Mouse (Mus musculus): Measurements from ENCODE around the gene Gsdma2. TPM values are rescaled to one million over a fixed set of nuclear protein-coding genes. Genes with fewer than 3 reads are reported as not detected.
"Not testable (repeated sequence)": the region's sequence is repeated elsewhere in the genome, so short reads cannot be mapped to it uniquely, and the experiment has no call there.

Gsdma2 gene
- polyA plus RNA-seq, 1 experiment from 2014 or later: not detected

- no peak overlapping the region for H3K4me3 ChIP-seq (ENCODE audit: low read depth, low read length)
- no peak overlapping the region for H3K4me2 ChIP-seq (replicated peaks; ENCODE audit: low read depth, low read length)
- H3K27me3 ChIP-seq (ENCODE audit: control insufficient read depth, insufficient read depth, low read length): no peaks in the 10 kb centered on the region
- no peaks in the 10 kb centered on the region for H3K9me3 ChIP-seq (ENCODE audit: control insufficient read depth, low read depth, low read length)
- 79% methylated on average over 1 of the region's 1 CpGs for WGBS
- no peak overlapping the region for H3K9ac ChIP-seq (replicated peaks; ENCODE audit: low read depth, low read length)
- no peaks in the 10 kb centered on the region for H3K4me1 ChIP-seq (ENCODE audit: control insufficient read depth, insufficient read depth, low read length)
- H3K36me3 ChIP-seq (ENCODE audit: control insufficient read depth, insufficient read depth, low read length): no peaks in the 10 kb centered on the region
- no peak overlapping the region for H3K27ac ChIP-seq (ENCODE audit: low read length)
- no peak for ATAC-seq (ENCODE audit: insufficient number of reproducible peaks, insufficient read depth, low FRiP score, low read depth)
These were observed 9.1 kb upstream of the Gsdma2 start for GRCm38 (mm10) chr11:98637501-98637900.

GRCm38 (mm10) chr11:98640091-98640490 lies 6.5 kb upstream of the Gsdma2 start:
- Histone ChIP-seq H3K4me3 (ENCODE audit: low read depth, low read length) (no peak overlapping the region), H3K4me1 (ENCODE audit: control insufficient read depth, insufficient read depth, low read length) (no peaks in the 10 kb centered on the region), H3K9me3 (ENCODE audit: control insufficient read depth, low read depth, low read length) (no peaks in the 10 kb centered on the region), H3K9ac (replicated peaks; ENCODE audit: low read depth, low read length) (no peak overlapping the region), H3K27ac (ENCODE audit: low read length) (no peak overlapping the region), H3K36me3 (ENCODE audit: control insufficient read depth, insufficient read depth, low read length) (no peaks in the 10 kb centered on the region), H3K4me2 (replicated peaks; ENCODE audit: low read depth, low read length) (no peak overlapping the region), H3K27me3 (ENCODE audit: control insufficient read depth, insufficient read depth, low read length) (no peaks in the 10 kb centered on the region)
- WGBS: 54% methylated on average over 5 of the region's 5 CpGs
- ATAC-seq (ENCODE audit: insufficient number of reproducible peaks, insufficient read depth, low FRiP score, low read depth): no peak

DNA sequence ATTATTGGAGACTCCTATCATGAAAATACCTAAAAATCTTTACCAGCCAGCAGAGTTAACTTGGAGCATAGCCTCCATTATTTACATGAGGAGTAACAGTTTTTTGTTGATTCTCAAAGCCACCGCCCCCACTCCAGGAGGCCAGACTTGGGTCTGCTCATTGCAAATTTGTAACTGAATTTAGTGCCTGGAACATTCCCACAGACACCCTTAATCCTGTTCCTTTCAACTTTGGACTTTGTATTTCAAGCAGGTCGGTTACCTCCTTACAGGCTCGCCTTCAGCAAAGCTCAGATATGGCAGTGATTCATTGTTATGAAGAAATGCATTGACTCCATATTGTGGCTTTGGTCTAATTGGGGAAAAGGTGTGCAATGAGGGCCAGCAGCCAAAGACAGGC lies 1.8 kb upstream of the Gsdma2 start:
- no peak for ATAC-seq (ENCODE audit: insufficient number of reproducible peaks, insufficient read depth, low FRiP score, low read depth)
- no peak overlapping the region for H3K4me3 ChIP-seq (ENCODE audit: low read depth, low read length)
- H3K4me2 ChIP-seq (replicated peaks; ENCODE audit: low read depth, low read length): no peak overlapping the region
- no peaks in the 10 kb centered on the region for H3K4me1 ChIP-seq (ENCODE audit: control insufficient read depth, insufficient read depth, low read length)
- H3K9ac ChIP-seq (replicated peaks; ENCODE audit: low read depth, low read length): no peak overlapping the region
- H3K27me3 ChIP-seq (ENCODE audit: control insufficient read depth, insufficient read depth, low read length): no peaks in the 10 kb centered on the region
- no peak overlapping the region for H3K27ac ChIP-seq (ENCODE audit: low read length)
- 73% methylated on average over 3 of the region's 3 CpGs for WGBS
- no peaks in the 10 kb centered on the region for H3K9me3 ChIP-seq (ENCODE audit: control insufficient read depth, low read depth, low read length)
- H3K36me3 ChIP-seq (ENCODE audit: control insufficient read depth, insufficient read depth, low read length): no peaks in the 10 kb centered on the region

GRCm38 (mm10) chr11:98645946-98646345 lies 613 bp upstream of the Gsdma2 start:
- no peaks in the 10 kb centered on the region for H3K36me3 ChIP-seq (ENCODE audit: control insufficient read depth, insufficient read depth, low read length)
- WGBS: 64% methylated on average over 2 of the region's 2 CpGs
- H3K9ac ChIP-seq (replicated peaks; ENCODE audit: low read depth, low read length): no peak overlapping the region
- H3K4me3 ChIP-seq (ENCODE audit: low read depth, low read length): no peak overlapping the region
- H3K27ac ChIP-seq (ENCODE audit: low read length): no peak overlapping the region
- no peaks in the 10 kb centered on the region for H3K9me3 ChIP-seq (ENCODE audit: control insufficient read depth, low read depth, low read length)
- H3K27me3 ChIP-seq (ENCODE audit: control insufficient read depth, insufficient read depth, low read length): 0 out of 2 replicates have a peak, but pooled peaks cover 2% of the 10 kb centered on the region
- no peak for ATAC-seq (ENCODE audit: insufficient number of reproducible peaks, insufficient read depth, low FRiP score, low read depth)
- H3K4me2 ChIP-seq (replicated peaks; ENCODE audit: low read depth, low read length): no peak overlapping the region
- H3K4me1 ChIP-seq (ENCODE audit: control insufficient read depth, insufficient read depth, low read length): no peaks in the 10 kb centered on the region

DNA sequence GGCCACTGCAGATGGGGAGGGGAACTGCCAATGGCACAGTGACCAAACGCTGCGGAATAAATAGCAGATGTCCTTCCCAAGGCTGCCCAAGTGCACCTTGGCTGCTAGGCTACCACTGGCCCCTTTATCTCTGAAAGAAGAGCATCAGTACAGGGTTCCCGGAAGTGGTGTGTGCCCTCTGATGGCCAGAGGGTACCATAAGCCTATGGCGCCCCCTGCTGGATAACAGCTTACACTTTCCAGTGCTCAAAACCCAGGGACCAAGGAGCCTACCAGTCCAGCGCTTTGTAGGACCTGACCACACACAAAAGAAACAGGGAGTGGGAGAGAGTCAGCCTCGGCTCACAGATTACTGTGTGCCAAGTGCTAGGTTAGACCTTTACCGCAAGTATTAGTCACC lies 8.5 kb downstream of the Gsdma2 start:
- H3K9me3 ChIP-seq (ENCODE audit: control insufficient read depth, low read depth, low read length); H3K9ac ChIP-seq (replicated peaks; ENCODE audit: low read depth, low read length); H3K27me3 ChIP-seq (ENCODE audit: control insufficient read depth, insufficient read depth, low read length); H3K27ac ChIP-seq (ENCODE audit: low read length); ATAC-seq (ENCODE audit: insufficient number of reproducible peaks, insufficient read depth, low FRiP score, low read depth); H3K4me2 ChIP-seq (replicated peaks; ENCODE audit: low read depth, low read length); H3K36me3 ChIP-seq (ENCODE audit: control insufficient read depth, insufficient read depth, low read length); H3K4me3 ChIP-seq (ENCODE audit: low read depth, low read length); H3K4me1 ChIP-seq (ENCODE audit: control insufficient read depth, insufficient read depth, low read length): not testable (repeated sequence)
- 17% methylated on average over 7 of the region's 7 CpGs for WGBS

DNA sequence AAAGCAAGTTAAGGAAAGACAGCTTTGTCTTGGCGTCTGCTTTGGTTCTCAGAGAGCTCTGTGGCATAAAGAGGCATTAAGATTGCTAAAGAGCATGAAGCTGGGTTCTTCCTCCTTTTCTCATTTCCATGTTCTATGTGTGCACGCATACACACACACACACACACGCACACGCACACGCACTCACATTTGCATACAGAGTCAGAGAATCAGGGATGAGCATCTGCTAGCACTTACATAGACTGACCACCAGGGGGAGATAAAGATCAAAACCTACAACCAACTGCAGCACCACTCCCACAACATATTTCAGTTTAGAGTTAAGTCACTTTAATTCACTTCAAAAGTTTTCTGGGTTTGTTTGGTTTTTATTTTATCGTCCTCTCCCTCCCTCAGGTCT lies 14.0 kb downstream of the Gsdma2 start:
- no peak for ATAC-seq (ENCODE audit: insufficient number of reproducible peaks, insufficient read depth, low FRiP score, low read depth)
- Histone ChIP-seq H3K9me3 (ENCODE audit: control insufficient read depth, low read depth, low read length) (no peaks in the 10 kb centered on the region), H3K27ac (ENCODE audit: low read length) (no peak overlapping the region), H3K36me3 (ENCODE audit: control insufficient read depth, insufficient read depth, low read length) (no peaks in the 10 kb centered on the region), H3K4me1 (ENCODE audit: control insufficient read depth, insufficient read depth, low read length) (no peaks in the 10 kb centered on the region), H3K9ac (replicated peaks; ENCODE audit: low read depth, low read length) (no peak overlapping the region), H3K4me2 (replicated peaks; ENCODE audit: low read depth, low read length) (no peak overlapping the region), H3K27me3 (ENCODE audit: control insufficient read depth, insufficient read depth, low read length) (no peaks in the 10 kb centered on the region), H3K4me3 (ENCODE audit: low read depth, low read length) (no peak overlapping the region)
- WGBS: 12% methylated on average over 6 of the region's 6 CpGs

DNA sequence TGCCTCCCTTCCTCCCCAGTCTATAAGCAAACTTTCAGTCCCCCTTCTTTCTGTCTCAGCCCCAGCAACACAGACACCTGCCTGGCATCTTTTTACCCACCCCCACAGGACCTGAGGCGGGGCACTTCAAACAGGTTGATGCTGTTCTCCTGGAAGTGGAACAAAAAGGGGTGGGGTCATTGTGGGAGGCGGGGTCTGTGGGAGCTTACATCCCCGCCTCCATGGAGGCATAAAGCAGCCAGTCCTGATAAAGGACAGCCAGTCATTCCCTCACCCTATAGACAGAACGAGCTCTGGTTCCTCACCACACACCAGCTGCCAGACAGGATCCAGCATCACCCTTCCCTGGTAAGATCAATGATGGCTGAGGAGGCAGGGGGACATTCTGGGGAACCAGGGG lies 17.5 kb downstream of the Gsdma2 start, which contains the start of gene Gsdma:
Gene Gsdma, plus strand, starts transcription at position 261 of the 400 bp plus-strand sequence.
- ATAC-seq (ENCODE audit: insufficient number of reproducible peaks, insufficient read depth, low FRiP score, low read depth): 0 out of 2 replicates have a peak, but pooled peaks have one; percentile 49
- 25% methylated on average over 4 of the region's 4 CpGs for WGBS
- H3K36me3 ChIP-seq (ENCODE audit: control insufficient read depth, insufficient read depth, low read length): no peaks in the 10 kb centered on the region

GRCm38 (mm10) chr11:98668984-98669383 lies 22.4 kb downstream of the Gsdma2 start:
- Histone ChIP-seq H3K9me3 (ENCODE audit: control insufficient read depth, low read depth, low read length) (no peaks in the 10 kb centered on the region), H3K9ac (replicated peaks; ENCODE audit: low read depth, low read length) (no peak overlapping the region)

More for the DNA sequence above, 17.5 kb downstream of the Gsdma2 start, which contains the start of gene Gsdma:
- Histone ChIP-seq H3K4me3 (ENCODE audit: low read depth, low read length) (no peak within 1 kb of the TSS), H3K27ac (ENCODE audit: low read length) (no peak within 1 kb of the TSS), H3K4me1 (ENCODE audit: control insufficient read depth, insufficient read depth, low read length) (no peaks in the 10 kb centered on the region), H3K9me3 (ENCODE audit: control insufficient read depth, low read depth, low read length) (no peaks in the 10 kb centered on the region), H3K4me2 (replicated peaks; ENCODE audit: low read depth, low read length) (no peak within 1 kb of the TSS), H3K9ac (replicated peaks; ENCODE audit: low read depth, low read length) (no peak within 1 kb of the TSS), H3K27me3 (ENCODE audit: control insufficient read depth, insufficient read depth, low read length) (no peaks in the 10 kb centered on the region)

GRCm38 (mm10) chr11:98671284-98671815 lies 24.8 kb downstream of the Gsdma2 start:
- H3K9me3 ChIP-seq (ENCODE audit: control insufficient read depth, low read depth, low read length): no peaks in the 10 kb centered on the region
- H3K4me1 ChIP-seq (ENCODE audit: control insufficient read depth, insufficient read depth, low read length): no peaks in the 10 kb centered on the region
- no peak overlapping the region for H3K9ac ChIP-seq (replicated peaks; ENCODE audit: low read depth, low read length)
- ATAC-seq (ENCODE audit: insufficient number of reproducible peaks, insufficient read depth, low FRiP score, low read depth): no peak
- no peak overlapping the region for H3K27ac ChIP-seq (ENCODE audit: low read length)
- no peak overlapping the region for H3K4me2 ChIP-seq (replicated peaks; ENCODE audit: low read depth, low read length)
- WGBS: 67% methylated on average over 3 of the region's 3 CpGs
- no peaks in the 10 kb centered on the region for H3K36me3 ChIP-seq (ENCODE audit: control insufficient read depth, insufficient read depth, low read length)
- H3K4me3 ChIP-seq (ENCODE audit: low read depth, low read length): no peak overlapping the region
- no peaks in the 10 kb centered on the region for H3K27me3 ChIP-seq (ENCODE audit: control insufficient read depth, insufficient read depth, low read length)

More at GRCm38 (mm10) chr11:98668984-98669383, 22.4 kb downstream of the Gsdma2 start:
- no peak for ATAC-seq (ENCODE audit: insufficient number of reproducible peaks, insufficient read depth, low FRiP score, low read depth)
- H3K4me2 ChIP-seq (replicated peaks; ENCODE audit: low read depth, low read length): no peak overlapping the region
- no peaks in the 10 kb centered on the region for H3K4me1 ChIP-seq (ENCODE audit: control insufficient read depth, insufficient read depth, low read length)
- no peak overlapping the region for H3K27ac ChIP-seq (ENCODE audit: low read length)
- WGBS: 48% methylated on average over 2 of the region's 2 CpGs
- H3K36me3 ChIP-seq (ENCODE audit: control insufficient read depth, insufficient read depth, low read length): no peaks in the 10 kb centered on the region
- no peak overlapping the region for H3K4me3 ChIP-seq (ENCODE audit: low read depth, low read length)
- no peaks in the 10 kb centered on the region for H3K27me3 ChIP-seq (ENCODE audit: control insufficient read depth, insufficient read depth, low read length)

All from stomach, embryonic 14.5 days (tissue).